Mouse (Mus musculus): ENCODE measurements around the gene Gm21974. TPM values are rescaled to one million over a fixed set of nuclear protein-coding genes. Genes with fewer than 3 reads are reported as not detected.
"Not testable (repeated sequence)": the region's sequence is repeated elsewhere in the genome, so short reads cannot be mapped to it uniquely, and the experiment has no call there.

Gm21974 gene
- polyA plus RNA-seq, 1 experiment from 2014 or later, result not detected

DNA sequence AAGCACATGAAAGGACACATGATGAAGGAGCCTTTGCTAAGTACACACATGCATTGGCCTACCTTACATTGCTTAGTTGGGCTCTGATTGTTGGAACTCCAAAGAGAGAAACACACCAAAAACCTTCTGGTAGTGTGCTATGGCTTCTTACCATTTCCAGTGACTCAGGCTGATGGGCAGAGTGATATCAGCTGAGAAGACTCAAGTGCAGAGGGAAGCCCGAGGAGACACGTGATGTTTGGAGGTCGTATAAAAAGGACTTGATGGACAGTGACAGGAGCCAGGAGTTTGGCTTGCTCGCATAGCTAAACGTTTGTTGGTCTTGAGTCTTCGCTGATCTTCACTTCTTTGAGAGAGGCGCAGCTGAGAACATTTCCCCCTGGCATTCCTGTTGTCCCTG lies 2.3 kb upstream of the Gm21974 start:
- ATAC-seq, result no peak
- H3K36me3 ChIP-seq (ENCODE audit: insufficient read depth, low read length), result no peaks in the 10 kb centered on the region
- DNase-seq (ENCODE audit: low spot score), result no peak
- TF ChIP-seq CTCF (IDR thresholded peaks at IDR 0.05), result no peak
- TF ChIP-seq EP300 (IDR thresholded peaks at IDR 0.05), result no peak
- no peaks in the 10 kb centered on the region for H3K27me3 ChIP-seq (replicated peaks; ENCODE audit: insufficient read depth, low read length)
- 90% methylated on average over 7 of the region's 7 CpGs for WGBS
- H3K4me1 ChIP-seq (ENCODE audit: insufficient read depth, low read depth, low read length), result peaks cover 6% of the 10 kb centered on the region; the same call in 1 of the 2 replicates
- H3K4me3 ChIP-seq (ENCODE audit: low read depth, low read length), result no peak overlapping the region
- H3K4me2 ChIP-seq (replicated peaks; ENCODE audit: low read depth, low read length), result no peak overlapping the region
- H3K9me3 ChIP-seq (ENCODE audit: low read length), result no peaks in the 10 kb centered on the region
- no peak overlapping the region for H3K27ac ChIP-seq (ENCODE audit: low read length)
- H3K9ac ChIP-seq (replicated peaks; ENCODE audit: low read depth), result no peak overlapping the region

DNA sequence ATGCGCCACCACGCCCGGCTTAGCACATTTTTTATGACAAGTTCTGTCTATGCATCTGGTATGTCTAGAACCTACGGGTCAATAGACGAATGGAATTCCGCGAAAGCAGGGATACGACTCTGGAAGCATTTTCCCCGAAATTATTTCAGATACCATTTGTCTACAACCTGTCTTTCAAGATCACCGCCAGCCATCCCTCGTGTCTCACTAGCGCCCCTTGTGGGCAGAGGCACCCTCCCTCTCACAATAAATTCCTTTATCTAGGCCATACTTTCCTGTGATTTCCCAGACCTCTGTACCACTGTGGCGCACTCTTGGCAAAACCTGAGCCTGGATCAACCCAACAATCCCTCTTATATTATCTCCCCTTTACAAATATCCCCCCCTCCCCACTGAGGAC lies 1.1 kb upstream of the Gm21974 start:
- H3K9me3 ChIP-seq (ENCODE audit: low read length), result no peaks in the 10 kb centered on the region
- DNase-seq (ENCODE audit: low spot score), result peak; percentile 61
- H3K27ac ChIP-seq (ENCODE audit: low read length), result no peak overlapping the region
- no peak overlapping the region for H3K9ac ChIP-seq (replicated peaks; ENCODE audit: low read depth)
- 62% methylated on average over 13 of the region's 13 CpGs for WGBS
- no peak overlapping the region for H3K4me2 ChIP-seq (replicated peaks; ENCODE audit: low read depth, low read length)
- ATAC-seq, result no peak
- H3K4me3 ChIP-seq (ENCODE audit: low read depth, low read length), result no peak overlapping the region
- TF ChIP-seq EP300 (IDR thresholded peaks at IDR 0.05) (no peak), CTCF (IDR thresholded peaks at IDR 0.05) (peak; percentile 75)
- H3K4me1 ChIP-seq (ENCODE audit: insufficient read depth, low read depth, low read length), result peaks cover 6% of the 10 kb centered on the region; the same call in 1 of the 2 replicates
- H3K36me3 ChIP-seq (ENCODE audit: insufficient read depth, low read length), result no peaks in the 10 kb centered on the region
- no peaks in the 10 kb centered on the region for H3K27me3 ChIP-seq (replicated peaks; ENCODE audit: insufficient read depth, low read length)

DNA sequence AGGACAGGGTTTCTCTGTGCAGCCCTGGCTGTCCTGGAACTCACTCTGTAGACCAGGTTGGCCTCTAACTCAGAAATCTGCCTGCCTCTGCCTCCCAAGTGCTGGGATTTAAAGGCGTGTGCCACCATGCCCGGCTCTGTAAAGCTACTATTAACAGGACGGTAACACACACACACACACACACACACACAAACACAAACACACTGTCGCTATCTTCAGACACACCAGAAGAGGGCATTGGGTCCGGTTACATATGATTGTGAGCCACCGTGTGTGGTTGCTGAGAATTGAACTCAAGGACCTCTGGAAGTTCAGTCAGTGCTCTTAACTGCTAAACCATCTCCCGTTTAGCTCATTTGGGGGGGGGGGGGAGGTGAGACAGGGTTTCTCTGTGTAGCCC lies 637 bp upstream of the Gm21974 start:
- H3K9ac ChIP-seq (replicated peaks; ENCODE audit: low read depth); H3K4me3 ChIP-seq (ENCODE audit: low read depth, low read length); ATAC-seq; H3K36me3 ChIP-seq (ENCODE audit: insufficient read depth, low read length); DNase-seq (ENCODE audit: low spot score); H3K27ac ChIP-seq (ENCODE audit: low read length); H3K4me1 ChIP-seq (ENCODE audit: insufficient read depth, low read depth, low read length); H3K9me3 ChIP-seq (ENCODE audit: low read length); H3K27me3 ChIP-seq (replicated peaks; ENCODE audit: insufficient read depth, low read length): not testable (repeated sequence)
- H3K4me2 ChIP-seq (replicated peaks; ENCODE audit: low read depth, low read length), result peak overlapping the region; percentile 76; the same call in 1 of the 2 replicates
- WGBS, result 65% methylated on average over 7 of the region's 7 CpGs

DNA sequence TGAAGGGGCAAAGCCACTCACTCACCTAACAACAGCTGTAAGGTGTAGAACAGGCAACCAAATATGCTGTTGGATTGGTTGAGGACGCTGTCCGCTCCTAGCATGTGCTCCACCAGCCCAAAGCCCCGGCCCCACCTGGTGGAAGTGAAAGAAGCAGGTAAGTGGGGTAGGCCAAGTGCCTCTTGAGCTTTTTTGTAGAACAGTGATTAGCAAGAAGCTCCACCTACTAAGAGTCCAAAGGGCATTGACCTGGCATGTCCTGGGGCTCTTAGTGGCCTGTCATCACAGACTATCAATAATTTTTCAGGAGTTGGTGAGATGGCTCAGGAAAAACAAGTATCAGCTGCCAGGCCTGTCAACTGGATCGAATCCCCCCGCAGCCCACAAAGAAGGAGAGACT lies 774 bp downstream of the Gm21974 start:
- no peak overlapping the region for H3K4me3 ChIP-seq (ENCODE audit: low read depth, low read length)
- H3K27ac ChIP-seq (ENCODE audit: low read length), result no peak overlapping the region
- no peaks in the 10 kb centered on the region for H3K36me3 ChIP-seq (ENCODE audit: insufficient read depth, low read length)
- H3K9me3 ChIP-seq (ENCODE audit: low read length), result no peaks in the 10 kb centered on the region
- WGBS, result 50% methylated on average over 5 of the region's 5 CpGs
- TF ChIP-seq EP300 (IDR thresholded peaks at IDR 0.05), result no peak
- peak; percentile 12; the same call in 1 of the 2 replicates for TF ChIP-seq CTCF (IDR thresholded peaks at IDR 0.05)
- 0 out of 2 replicates have a peak overlapping the region, but pooled peaks have one; percentile 48 for H3K9ac ChIP-seq (replicated peaks; ENCODE audit: low read depth)
- ATAC-seq (no peak), DNase-seq (ENCODE audit: low spot score) (peak; percentile 46)
- peak overlapping the region; percentile 76 for H3K4me2 ChIP-seq (replicated peaks; ENCODE audit: low read depth, low read length)
- no peaks in the 10 kb centered on the region for H3K27me3 ChIP-seq (replicated peaks; ENCODE audit: insufficient read depth, low read length)
- peaks cover 6% of the 10 kb centered on the region; the same call in 1 of the 2 replicates for H3K4me1 ChIP-seq (ENCODE audit: insufficient read depth, low read depth, low read length)

DNA sequence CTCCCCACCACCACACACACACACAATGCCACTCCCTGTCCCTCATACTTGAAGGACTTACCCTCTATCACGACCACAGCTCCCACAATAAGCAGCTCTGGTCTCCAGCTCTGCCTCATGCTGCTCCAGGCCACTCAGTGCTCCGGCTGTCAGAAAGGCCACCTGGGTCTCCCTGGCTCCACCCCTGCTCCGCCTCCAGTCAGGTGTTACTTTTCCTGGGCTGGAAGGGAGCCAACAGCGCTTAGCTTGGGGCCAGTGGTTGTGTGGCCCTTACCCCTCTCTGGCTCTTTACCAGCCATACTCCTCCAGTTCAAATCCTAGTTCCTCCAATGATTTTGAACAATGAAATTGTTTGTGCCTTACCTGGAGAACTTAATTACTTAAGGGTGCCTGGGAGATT lies 4.5 kb downstream of the Gm21974 start, which contains the start of gene Prss53:
Gene Prss53 (minus strand): TSS at position 173 of the 400 bp plus-strand sequence.
- no peak within 1 kb of the TSS for H3K27ac ChIP-seq (ENCODE audit: low read length)
- no peaks in the 10 kb centered on the region for H3K27me3 ChIP-seq (replicated peaks; ENCODE audit: insufficient read depth, low read length)
- H3K9me3 ChIP-seq (ENCODE audit: low read length), result no peaks in the 10 kb centered on the region
- DNase-seq (ENCODE audit: low spot score), result peak; percentile 58
- no peak for ATAC-seq
- peaks cover 10% of the 10 kb centered on the region; the same call in 1 of the 2 replicates for H3K36me3 ChIP-seq (ENCODE audit: insufficient read depth, low read length)
- H3K4me3 ChIP-seq (ENCODE audit: low read depth, low read length), result no peak within 1 kb of the TSS
- H3K4me2 ChIP-seq (replicated peaks; ENCODE audit: low read depth, low read length), result no peak within 1 kb of the TSS
- 27% methylated on average over 4 of the region's 4 CpGs for WGBS
- TF ChIP-seq EP300 (IDR thresholded peaks at IDR 0.05) (no peak), CTCF (IDR thresholded peaks at IDR 0.05) (no peak)
- H3K4me1 ChIP-seq (ENCODE audit: insufficient read depth, low read depth, low read length), result peaks cover 6% of the 10 kb centered on the region; the same call in 1 of the 2 replicates
- no peak within 1 kb of the TSS for H3K9ac ChIP-seq (replicated peaks; ENCODE audit: low read depth)

DNA sequence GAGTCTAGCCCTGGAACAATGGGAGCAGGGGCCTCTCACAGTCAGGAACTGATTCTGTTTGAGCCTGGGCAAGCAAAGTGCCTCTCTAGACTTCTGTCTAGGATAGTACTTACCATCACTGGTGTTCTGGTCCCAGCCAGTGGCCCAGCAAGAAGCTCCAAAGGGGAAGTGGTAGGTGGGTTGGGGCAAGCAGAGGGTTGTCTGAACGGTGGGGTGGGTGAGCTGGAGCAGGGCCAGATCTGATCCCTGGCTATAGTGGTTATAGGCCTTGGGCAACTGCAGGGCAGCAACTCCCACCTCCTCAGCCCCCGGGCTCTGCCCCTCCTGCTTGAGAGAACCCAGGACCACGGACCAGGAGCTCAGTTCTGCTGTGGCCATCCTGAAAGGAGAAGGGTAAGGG lies 6.4 kb downstream of the Gm21974 start:
- no peaks in the 10 kb centered on the region for H3K9me3 ChIP-seq (ENCODE audit: low read length)
- no peak overlapping the region for H3K9ac ChIP-seq (replicated peaks; ENCODE audit: low read depth)
- H3K27me3 ChIP-seq (replicated peaks; ENCODE audit: insufficient read depth, low read length), result no peaks in the 10 kb centered on the region
- H3K4me1 ChIP-seq (ENCODE audit: insufficient read depth, low read depth, low read length), result no peaks in the 10 kb centered on the region
- TF ChIP-seq EP300 (IDR thresholded peaks at IDR 0.05) (no peak), CTCF (IDR thresholded peaks at IDR 0.05) (no peak)
- WGBS, result 69% methylated on average over 3 of the region's 3 CpGs
- no peak overlapping the region for H3K27ac ChIP-seq (ENCODE audit: low read length)
- ATAC-seq (no peak), DNase-seq (ENCODE audit: low spot score) (no peak)
- H3K4me2 ChIP-seq (replicated peaks; ENCODE audit: low read depth, low read length), result no peak overlapping the region
- H3K36me3 ChIP-seq (ENCODE audit: insufficient read depth, low read length), result peaks cover 17% of the 10 kb centered on the region; the same call in 1 of the 2 replicates
- no peak overlapping the region for H3K4me3 ChIP-seq (ENCODE audit: low read depth, low read length)

DNA sequence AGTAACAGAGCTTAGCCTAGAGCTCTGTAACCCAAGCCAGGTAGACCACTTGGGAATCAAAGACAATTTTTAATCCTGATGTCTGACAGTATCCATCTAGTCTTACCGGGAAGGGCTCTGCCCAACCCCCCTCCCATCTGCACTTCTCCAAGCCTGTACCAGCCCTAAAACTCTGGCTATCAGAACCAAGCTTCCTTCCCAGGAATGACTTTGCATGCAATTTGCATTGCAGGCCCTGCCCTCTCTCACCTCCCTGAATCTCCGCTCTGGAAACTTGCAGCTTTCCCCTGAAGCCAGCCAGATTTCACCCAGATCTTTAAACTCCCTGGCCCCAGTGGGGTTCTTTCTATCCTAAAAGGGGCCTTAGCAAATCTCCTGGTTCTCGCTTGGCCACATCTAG lies 7.5 kb downstream of the Gm21974 start:
- Histone ChIP-seq H3K27ac (ENCODE audit: low read length) (no peak overlapping the region), H3K27me3 (replicated peaks; ENCODE audit: insufficient read depth, low read length) (no peaks in the 10 kb centered on the region), H3K4me3 (ENCODE audit: low read depth, low read length) (no peak overlapping the region), H3K4me2 (replicated peaks; ENCODE audit: low read depth, low read length) (no peak overlapping the region), H3K4me1 (ENCODE audit: insufficient read depth, low read depth, low read length) (no peaks in the 10 kb centered on the region), H3K9me3 (ENCODE audit: low read length) (no peaks in the 10 kb centered on the region), H3K9ac (replicated peaks; ENCODE audit: low read depth) (no peak overlapping the region), H3K36me3 (ENCODE audit: insufficient read depth, low read length) (peaks cover 23% of the 10 kb centered on the region; the same call in 1 of the 2 replicates)
- no peak for ATAC-seq
- WGBS, result 74% methylated on average over 3 of the region's 3 CpGs
- DNase-seq (ENCODE audit: low spot score), result no peak
- TF ChIP-seq EP300 (IDR thresholded peaks at IDR 0.05) (no peak), CTCF (IDR thresholded peaks at IDR 0.05) (no peak)
